Mouse (Mus musculus): ENCODE results near the gene Clcn2. TPM values are rescaled to one million over a fixed set of nuclear protein-coding genes. Genes with fewer than 3 reads are reported as not detected.
A peak's percentile ranks its signal among the peaks of the same experiment; 100 is the strongest.
"Not testable (repeated sequence)": the region's sequence is repeated elsewhere in the genome, so short reads cannot be mapped to it uniquely, and the experiment has no call there.

The Clcn2 gene
- total RNA-seq, 2 experiments from 2014 or later, result 50.9 to 51.1 TPM

GRCm38 (mm10) chr16:20676702-20677101 is 40.8 kb downstream of the Clcn2 start:
- DNase-seq (ENCODE audit: extremely low spot score in 1 of 2, low spot score in 2 of 2), result no peak
- intact Hi-C loops (cut with DNase I), result no loop called here

- DNase-seq (ENCODE audit: extremely low spot score in 1 of 2, low spot score in 2 of 2), result no peak
- intact Hi-C loops (cut with DNase I), result no loop called here
These were observed 42.3 kb downstream of the Clcn2 start for GRCm38 (mm10) chr16:20675213-20675612.

GRCm38 (mm10) chr16:20673706-20674303 is 43.7 kb downstream of the Clcn2 start:
- peak in 1 of 2 experiments; percentile 41 for DNase-seq (ENCODE audit: extremely low spot score in 1 of 2, low spot score in 2 of 2)
- intact Hi-C loops (cut with DNase I), result no loop called here

- peak in 1 of 2 experiments; percentile 88 for DNase-seq (ENCODE audit: extremely low spot score in 1 of 2, low spot score in 2 of 2)
- intact Hi-C loops (cut with DNase I), result no loop called here
These were observed 44.4 kb downstream of the Clcn2 start for GRCm38 (mm10) chr16:20672965-20673705.

GRCm38 (mm10) chr16:20672500-20672902 is 45.0 kb downstream of the Clcn2 start:
- intact Hi-C loops (cut with DNase I), result no loop called here
- peak; percentile 94 to 98 for DNase-seq (ENCODE audit: extremely low spot score in 1 of 2, low spot score in 2 of 2)

- intact Hi-C loops (cut with DNase I), result no loop called here
These were observed 45.7 kb downstream of the Clcn2 start for GRCm38 (mm10) chr16:20671886-20672285.

GRCm38 (mm10) chr16:20670291-20670690 is 47.3 kb downstream of the Clcn2 start:
- DNase-seq (ENCODE audit: extremely low spot score in 1 of 2, low spot score in 2 of 2), result no peak
- intact Hi-C loops (cut with DNase I), result no loop called here

More at GRCm38 (mm10) chr16:20671886-20672285, 45.7 kb downstream of the Clcn2 start:
- no peak for DNase-seq (ENCODE audit: extremely low spot score in 1 of 2, low spot score in 2 of 2)

GRCm38 (mm10) chr16:20668013-20668412 is 49.5 kb downstream of the Clcn2 start, which contains the start of gene Eif4g1:
TSS of gene Eif4g1 (plus strand) at chr16:20668313.
- DNase-seq (ENCODE audit: extremely low spot score in 1 of 2, low spot score in 2 of 2); intact Hi-C loops (cut with DNase I): not testable (repeated sequence)

GRCm38 (mm10) chr16:20657661-20658060 is 59.9 kb downstream of the Clcn2 start:
- intact Hi-C loops (cut with DNase I), result no loop called here
- no peak for DNase-seq (ENCODE audit: extremely low spot score in 1 of 2, low spot score in 2 of 2)

GRCm38 (mm10) chr16:20653315-20653714 is 64.2 kb downstream of the Clcn2 start:
- intact Hi-C loops (cut with DNase I), result no loop called here
- DNase-seq (ENCODE audit: extremely low spot score in 1 of 2, low spot score in 2 of 2), result no peak

Other genes with a start within 250 kb of the Clcn2 start
- 10 to 100 TPM; 61.4 to 66.7 TPM for gene Eif2b5, start 218.9 kb downstream of the Clcn2 start, total RNA-seq (2021)
- 10 to 100 TPM; 84.8 to 87.8 TPM for gene Dvl3, start 200.8 kb downstream of the Clcn2 start, total RNA-seq (2021)
- 100 to 1,000 TPM; 950 to 999 TPM for gene Ap2m1, start 182.3 kb downstream of the Clcn2 start, total RNA-seq (2021)
- gene Abcf3, start 169.2 kb downstream of the Clcn2 start, total RNA-seq (2021), result 10 to 100 TPM; 67.0 to 80.0 TPM
- 10 to 100 TPM; 78.1 to 78.5 TPM for gene Vwa5b2, start 128.3 kb downstream of the Clcn2 start, total RNA-seq (2021)
- gene Eef1akmt4, start 106.2 kb downstream of the Clcn2 start, total RNA-seq (2021), result 1 to 10 TPM; 2.1 to 2.3 TPM
- gene Gm49333, start 106.1 kb downstream of the Clcn2 start, total RNA-seq (2021), result not detected
- gene Alg3, start 106.0 kb downstream of the Clcn2 start, total RNA-seq (2021), result 10 to 100 TPM; 12.7 to 14.0 TPM
- 100 to 1,000 TPM; 224 to 225 TPM for gene Camk2n2, start 96.5 kb downstream of the Clcn2 start, total RNA-seq (2021)
- gene Ece2, start 87.9 kb downstream of the Clcn2 start, total RNA-seq (2021), result 10 to 100 TPM; 29.0 TPM
- gene Psmd2, start 66.1 kb downstream of the Clcn2 start, total RNA-seq (2021), result 100 to 1,000 TPM; 261 to 263 TPM
- gene Eif4g1, start 49.4 kb downstream of the Clcn2 start, total RNA-seq (2021), result 100 to 1,000 TPM; 361 to 366 TPM
- 100 to 1,000 TPM; 264 to 267 TPM for gene Fam131a, start 24.5 kb downstream of the Clcn2 start, total RNA-seq (2021)
- 10 to 100 TPM; 26.3 to 28.3 TPM for gene Polr2h, start 81 bp downstream of the Clcn2 start, total RNA-seq (2021)
- 10 to 100 TPM; 18.4 to 21.8 TPM for gene Chrd, start 15.4 kb upstream of the Clcn2 start, total RNA-seq (2021)
- 1 to 10 TPM; 1.4 to 2.0 TPM for gene Thpo, start 16.8 kb upstream of the Clcn2 start, total RNA-seq (2021)

Measured in left cerebral cortex, postnatal 10 days (tissue).